Mouse (Mus musculus) intestine, embryonic 14.5 days (tissue): Measurements from ENCODE around the gene Hsd17b12. TPM values are rescaled to one million over a fixed set of nuclear protein-coding genes. Genes with fewer than 3 reads are reported as not detected.

Experiments used
- ATAC-seq: fragments of 200-750 bp; cut with Nextera tagmentation; replicated peaks from 2 replicates; pipeline ENCODE4 v1.8.0; 2017; ENCODE audit warnings: low read depth, moderate number of reproducible peaks, moderate TSS enrichment, moderate library complexity; ENCODE audit not compliant: low FRiP score, low TSS enrichment
- DNase-seq: peaks from one replicate; pipeline ENCODE4 v3.0.0-alpha.2; 2018; ENCODE audit warnings: low spot score
- H3K27ac ChIP-seq: fragments of 300-500 bp; sonication (generic); 2 replicates; pipeline ENCODE4 v1.5.1; 2014; ENCODE audit warnings: low read depth, mild to moderate bottlenecking, control low read depth
- H3K27me3 ChIP-seq: fragments of 300-500 bp; sonication (generic); replicated peaks from 2 replicates; pipeline ENCODE4 v1.6.1; 2014; ENCODE audit warnings: low read length, control low read depth; ENCODE audit not compliant: control insufficient read depth, insufficient read depth
- H3K36me3 ChIP-seq: fragments of 300-500 bp; sonication (generic); 2 replicates; pipeline ENCODE4 v1.6.1; 2014; ENCODE audit warnings: low read length, control low read depth; ENCODE audit not compliant: control insufficient read depth, insufficient read depth
- H3K4me1 ChIP-seq: fragments of 300-500 bp; sonication (generic); replicated peaks from 2 replicates; pipeline ENCODE4 v1.6.1; 2014; ENCODE audit warnings: low read length, control low read depth, mixed read lengths; ENCODE audit not compliant: control insufficient read depth, insufficient read depth
- H3K4me2 ChIP-seq: fragments of 300-500 bp; sonication (generic); 2 replicates; pipeline ENCODE4 v1.6.1; 2014; ENCODE audit warnings: low read length
- H3K4me3 ChIP-seq: fragments of 300-500 bp; sonication (generic); 2 replicates; pipeline ENCODE4 v1.5.1; 2014; ENCODE audit warnings: low read depth, low read length, control low read depth, mixed read lengths
- H3K9ac ChIP-seq: fragments of 300-500 bp; sonication (generic); 2 replicates; pipeline ENCODE4 v1.6.1; 2014; ENCODE audit warnings: mild to moderate bottlenecking, low read length
- H3K9me3 ChIP-seq: fragments of 300-500 bp; sonication (generic); 2 replicates; pipeline ENCODE4 v1.6.1; 2016; ENCODE audit warnings: low read length, control low read depth; ENCODE audit not compliant: control insufficient read depth
- WGBS: fragments of 180-500 bp; shearing (Covaris S2); extraction: QIAGEN DNeasy Blood & Tissue Kit; methylation state at CpG from one replicate; pipeline ENCODE4 v1.1.7; 2014; 5-methylcytosine and 5-hydroxymethylcytosine counted together
- polyA plus RNA-seq: library from polyadenylated mRNA; unstranded; fragments of >200 nt; fragmentation: Nextera tagmentation; extraction: Ambion mirVana; gene quantifications from 2 replicates; pipeline ENCODE4 v1.2.1, GENCODE M21; 2014

Gene Hsd17b12
- polyA plus RNA-seq, 1 experiment from 2014 or later, result 141 TPM

DNA sequence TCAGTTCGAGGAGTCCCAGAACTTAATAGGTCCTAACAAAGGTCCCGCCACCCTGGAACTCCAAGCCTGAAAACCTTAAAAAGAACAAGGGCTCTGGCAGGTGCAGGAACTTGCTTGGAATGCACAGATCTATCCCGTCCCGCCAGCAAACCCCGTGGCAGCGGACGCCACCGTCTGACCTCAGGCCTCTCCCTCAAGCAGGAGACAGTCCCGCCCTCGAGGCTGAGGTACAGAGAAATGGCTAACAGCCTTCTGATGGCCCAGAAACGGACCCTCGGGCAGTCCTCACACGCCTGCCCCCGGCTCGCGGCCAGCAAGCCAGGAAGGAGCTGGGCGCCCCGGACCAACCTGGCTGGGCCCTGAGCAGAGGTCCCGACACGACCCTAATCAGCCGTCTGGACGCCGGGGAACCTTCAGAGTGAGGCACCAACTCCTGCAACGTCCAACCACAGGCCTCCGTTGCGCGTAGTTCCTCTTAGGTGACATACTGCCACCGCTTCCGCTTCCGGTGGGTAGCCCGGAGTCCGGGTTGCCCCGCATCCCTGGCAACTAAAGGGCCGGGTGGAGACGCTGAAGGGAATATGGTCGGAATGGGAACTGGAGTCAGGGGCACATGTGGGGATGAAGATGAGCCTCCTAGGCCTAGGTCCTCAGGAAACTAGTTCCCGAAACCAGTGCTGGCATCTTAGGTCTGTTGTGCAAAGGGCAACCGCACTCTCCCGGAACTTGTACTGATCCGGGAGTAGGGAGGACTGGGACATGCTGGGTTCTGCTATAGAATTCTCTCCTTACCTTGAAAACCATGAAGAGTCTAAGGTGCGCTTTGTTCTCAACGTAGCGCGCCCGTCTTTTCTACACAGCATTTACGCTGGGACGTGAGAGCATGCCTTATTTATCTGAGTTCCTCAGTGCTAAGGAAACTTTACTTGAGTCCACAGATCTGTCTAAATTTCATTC is 147.2 kb downstream of the Hsd17b12 start, which contains the start of gene Alkbh3:
Gene Alkbh3, minus strand, starts transcription at position 473 of the 957 bp plus-strand sequence.
- Histone ChIP-seq H3K36me3 (peaks cover 29% of the 10 kb centered on the region), H3K27ac (peak within 1 kb of the TSS; percentile 38; the same call in 1 of the 2 replicates), H3K4me3 (peak within 1 kb of the TSS; percentile 75), H3K9ac (peak within 1 kb of the TSS; percentile 80), H3K27me3 (no peaks in the 10 kb centered on the region), H3K9me3 (no peaks in the 10 kb centered on the region), H3K4me1 (no peaks in the 10 kb centered on the region; the same call in 1 of the 2 replicates), H3K4me2 (peak within 1 kb of the TSS; percentile 88)
- 6% methylated on average over 47 of the region's 47 CpGs for WGBS
- ATAC-seq, result peak; percentile 98
- peak; percentile 99 for DNase-seq

DNA sequence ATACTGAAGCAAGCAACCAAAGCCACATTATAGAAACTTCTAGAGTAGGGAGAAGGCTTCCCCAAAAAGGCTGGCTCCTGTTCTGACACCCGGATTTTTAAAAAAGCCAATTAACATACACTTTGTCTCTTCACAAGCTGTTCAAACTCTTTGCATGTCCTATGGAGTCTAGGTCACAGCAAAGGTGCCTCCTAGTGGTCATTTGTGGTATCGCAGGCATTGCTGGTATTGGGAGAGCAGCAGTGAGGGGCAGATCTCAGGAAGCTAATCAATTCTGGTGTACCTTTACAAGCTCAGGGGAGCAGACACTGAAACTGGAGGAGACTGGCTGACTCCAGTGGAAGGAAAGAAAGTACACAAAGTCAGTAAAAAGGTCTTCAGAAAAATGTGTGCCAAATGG is 155.4 kb downstream of the Hsd17b12 start:
- Histone ChIP-seq H3K4me2 (no peak overlapping the region), H3K36me3 (peaks cover 93% of the 10 kb centered on the region), H3K9me3 (no peaks in the 10 kb centered on the region), H3K4me3 (no peak overlapping the region), H3K27ac (no peak overlapping the region), H3K27me3 (no peaks in the 10 kb centered on the region), H3K9ac (no peak overlapping the region), H3K4me1 (no peaks in the 10 kb centered on the region)
- WGBS, result 8% methylated on average over 2 of the region's 2 CpGs
- ATAC-seq (0 out of 2 replicates have a peak, but pooled peaks have one; percentile 40), DNase-seq (peak; percentile 98)

DNA sequence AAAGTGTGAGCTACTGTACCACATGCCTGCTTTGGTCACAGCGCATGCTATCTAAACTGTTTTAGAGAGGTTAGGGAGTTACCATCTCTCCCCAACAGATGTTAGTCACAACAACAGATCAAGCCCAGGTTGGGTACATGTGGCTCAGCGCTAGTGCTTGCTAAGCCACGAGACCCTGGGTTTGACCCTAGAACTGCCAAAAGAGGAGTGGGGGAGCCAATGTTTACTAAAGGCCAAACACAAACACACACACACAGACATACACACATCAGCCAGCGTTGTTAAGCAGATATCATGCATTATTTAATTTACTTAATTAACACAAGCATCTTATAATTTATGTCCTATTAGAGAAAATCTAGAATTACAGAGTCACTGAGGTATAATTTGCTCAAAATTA is 155.8 kb downstream of the Hsd17b12 start:
- 79% methylated on average over 4 of the region's 4 CpGs for WGBS
- Histone ChIP-seq H3K4me1 (no peaks in the 10 kb centered on the region), H3K36me3 (peaks cover 93% of the 10 kb centered on the region)

DNA sequence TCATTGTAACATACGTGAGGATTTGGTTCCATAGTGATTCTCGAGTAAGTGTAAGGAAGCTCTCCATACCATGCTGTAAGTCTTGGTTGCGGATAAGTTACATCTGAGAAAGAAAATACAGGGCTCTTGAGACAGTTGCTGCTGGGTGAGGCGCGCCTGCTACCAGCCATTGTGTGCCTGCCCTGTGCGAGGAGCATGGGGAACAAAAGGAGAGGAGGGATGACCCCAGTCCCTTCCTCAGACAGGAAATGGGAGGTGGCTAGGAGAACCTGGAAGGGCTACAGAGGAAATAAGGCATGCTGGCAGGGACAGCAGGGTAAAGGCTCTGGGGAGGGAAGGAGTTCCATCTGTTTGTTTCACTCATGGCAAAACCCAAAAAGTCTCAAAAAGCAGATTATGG is 156.4 kb downstream of the Hsd17b12 start:
- 76% methylated on average over 6 of the region's 6 CpGs for WGBS
- Histone ChIP-seq H3K36me3 (peaks cover 93% of the 10 kb centered on the region), H3K9ac (no peak overlapping the region), H3K27me3 (no peaks in the 10 kb centered on the region), H3K9me3 (no peaks in the 10 kb centered on the region), H3K4me1 (no peaks in the 10 kb centered on the region), H3K4me3 (no peak overlapping the region), H3K4me2 (no peak overlapping the region), H3K27ac (no peak overlapping the region; the same call in 1 of the 2 replicates)
- DNase-seq (no peak), ATAC-seq (no peak)

More for the DNA sequence above, 155.8 kb downstream of the Hsd17b12 start:
- Histone ChIP-seq H3K9ac (no peak overlapping the region), H3K27me3 (no peaks in the 10 kb centered on the region), H3K4me3 (no peak overlapping the region), H3K4me2 (no peak overlapping the region), H3K9me3 (no peaks in the 10 kb centered on the region), H3K27ac (no peak overlapping the region; the same call in 1 of the 2 replicates)
- ATAC-seq (no peak), DNase-seq (no peak)

DNA sequence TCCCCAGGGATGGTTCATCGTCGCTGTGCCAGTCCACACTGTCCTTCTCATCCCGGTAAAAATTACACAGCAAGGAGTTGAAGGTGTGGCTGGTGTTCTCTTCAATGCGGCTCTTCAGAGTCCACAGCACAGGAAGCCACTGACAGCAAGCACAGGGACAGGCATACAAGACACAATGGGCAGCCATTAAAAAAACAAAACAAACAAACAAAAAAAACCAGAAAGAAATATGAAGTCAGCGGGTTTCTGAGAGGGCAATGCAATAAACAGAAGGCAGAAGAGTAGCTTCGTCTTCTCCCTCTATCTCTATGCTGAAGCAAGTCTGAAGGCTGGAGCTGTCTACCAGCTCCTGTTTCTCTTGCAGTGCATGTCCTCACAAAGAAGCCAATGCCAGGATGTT is 161.5 kb downstream of the Hsd17b12 start, which contains the start of gene Gm27027:
Gene Gm27027, minus strand, starts transcription at position 101 of the 400 bp plus-strand sequence.
- 94% methylated on average over 6 of the region's 6 CpGs for WGBS
- Histone ChIP-seq H3K36me3 (peaks cover 92% of the 10 kb centered on the region), H3K4me2 (no peak within 1 kb of the TSS), H3K9ac (no peak within 1 kb of the TSS), H3K4me1 (no peaks in the 10 kb centered on the region), H3K27ac (no peak within 1 kb of the TSS), H3K4me3 (no peak within 1 kb of the TSS), H3K27me3 (no peaks in the 10 kb centered on the region), H3K9me3 (no peaks in the 10 kb centered on the region)
- no peak for DNase-seq
- no peak for ATAC-seq

DNA sequence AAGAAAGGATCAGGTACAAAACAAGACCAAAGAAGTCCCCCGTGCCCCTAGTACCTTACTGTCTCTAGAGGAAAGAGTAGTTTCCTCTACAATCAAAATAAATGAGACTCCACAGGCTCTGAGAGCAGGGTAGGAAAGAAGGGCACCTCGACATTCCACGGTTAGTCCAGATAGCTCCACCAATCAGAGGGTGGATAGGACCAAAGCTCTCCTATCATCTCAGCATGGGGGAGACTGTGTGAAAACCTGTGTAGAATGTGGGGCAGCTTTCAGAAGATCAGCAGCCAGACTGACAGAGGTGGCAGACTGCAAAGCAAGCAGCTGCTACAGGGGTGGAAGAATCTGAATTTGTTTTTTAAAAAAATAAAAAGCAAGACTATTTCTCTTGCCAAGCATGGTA is 165.0 kb downstream of the Hsd17b12 start:
- Histone ChIP-seq H3K36me3 (peaks cover 79% of the 10 kb centered on the region), H3K9ac (no peak overlapping the region), H3K27me3 (no peaks in the 10 kb centered on the region), H3K4me3 (no peak overlapping the region), H3K9me3 (no peaks in the 10 kb centered on the region), H3K4me1 (no peaks in the 10 kb centered on the region), H3K27ac (no peak overlapping the region), H3K4me2 (no peak overlapping the region)
- 73% methylated on average over 3 of the region's 3 CpGs for WGBS
- no peak for DNase-seq
- ATAC-seq, result no peak

DNA sequence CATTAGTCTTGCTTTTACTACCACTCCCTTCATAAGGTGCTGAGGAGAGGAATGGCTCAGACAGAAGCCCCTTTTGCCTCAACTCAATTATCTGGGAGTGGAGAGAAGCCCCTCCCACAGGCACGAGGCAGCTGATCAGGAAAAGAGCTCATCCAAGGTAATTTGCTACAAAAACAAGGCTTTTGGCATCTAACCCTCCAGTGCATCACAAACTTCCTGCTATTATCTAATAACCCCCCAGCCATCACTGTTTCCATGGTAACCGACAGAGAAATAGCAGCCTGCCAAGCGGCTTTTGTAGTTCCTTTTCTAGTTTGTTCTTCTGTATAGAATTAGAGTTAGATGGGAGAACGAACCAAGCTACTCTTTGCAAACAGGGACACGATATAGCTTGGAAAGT is 165.5 kb downstream of the Hsd17b12 start:
- H3K36me3 ChIP-seq, result peaks cover 79% of the 10 kb centered on the region
- H3K4me2 ChIP-seq, result no peak overlapping the region
- H3K9ac ChIP-seq, result no peak overlapping the region
- H3K4me1 ChIP-seq, result no peaks in the 10 kb centered on the region
- no peaks in the 10 kb centered on the region for H3K27me3 ChIP-seq
- H3K4me3 ChIP-seq, result no peak overlapping the region
- no peak for ATAC-seq
- 66% methylated on average over 5 of the region's 5 CpGs for WGBS
- H3K27ac ChIP-seq, result no peak overlapping the region
- H3K9me3 ChIP-seq, result no peaks in the 10 kb centered on the region
- DNase-seq, result no peak

DNA sequence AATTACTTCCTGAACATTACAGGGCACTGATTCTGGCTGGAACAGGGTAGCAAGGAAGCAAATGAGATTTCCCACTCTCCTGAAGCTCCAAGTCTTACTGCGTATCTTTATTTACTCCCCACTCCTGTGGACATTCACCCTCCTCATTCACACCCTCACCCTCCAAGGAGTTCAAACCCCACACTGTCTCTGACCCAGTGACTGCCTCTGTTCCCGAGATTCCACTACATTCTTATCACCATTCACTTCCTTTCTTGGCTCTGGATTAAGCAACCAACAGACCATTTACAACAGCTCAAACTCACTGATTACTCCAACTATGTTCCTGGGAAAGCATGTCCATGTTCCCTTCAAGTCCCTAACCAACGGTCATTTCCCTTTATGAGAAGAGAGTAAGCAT is 166.4 kb downstream of the Hsd17b12 start:
- 83% methylated on average over 3 of the region's 3 CpGs for WGBS
- no peak overlapping the region for H3K9ac ChIP-seq
- DNase-seq, result no peak
- H3K4me3 ChIP-seq, result no peak overlapping the region
- H3K4me1 ChIP-seq, result no peaks in the 10 kb centered on the region
- H3K27me3 ChIP-seq, result no peaks in the 10 kb centered on the region
- H3K27ac ChIP-seq, result no peak overlapping the region
- H3K4me2 ChIP-seq, result no peak overlapping the region
- no peaks in the 10 kb centered on the region for H3K9me3 ChIP-seq
- H3K36me3 ChIP-seq, result peaks cover 74% of the 10 kb centered on the region
- ATAC-seq, result no peak
